Mouse (Mus musculus): ENCODE data around the gene Styk1. TPM values are rescaled to one million over a fixed set of nuclear protein-coding genes. Genes with fewer than 3 reads are reported as not detected.
"Not testable (repeated sequence)": the region's sequence is repeated elsewhere in the genome, so short reads cannot be mapped to it uniquely, and the experiment has no call there.

Gene Styk1
- polyA plus RNA-seq, 1 experiment from 2014 or later = 3.6 TPM

DNA sequence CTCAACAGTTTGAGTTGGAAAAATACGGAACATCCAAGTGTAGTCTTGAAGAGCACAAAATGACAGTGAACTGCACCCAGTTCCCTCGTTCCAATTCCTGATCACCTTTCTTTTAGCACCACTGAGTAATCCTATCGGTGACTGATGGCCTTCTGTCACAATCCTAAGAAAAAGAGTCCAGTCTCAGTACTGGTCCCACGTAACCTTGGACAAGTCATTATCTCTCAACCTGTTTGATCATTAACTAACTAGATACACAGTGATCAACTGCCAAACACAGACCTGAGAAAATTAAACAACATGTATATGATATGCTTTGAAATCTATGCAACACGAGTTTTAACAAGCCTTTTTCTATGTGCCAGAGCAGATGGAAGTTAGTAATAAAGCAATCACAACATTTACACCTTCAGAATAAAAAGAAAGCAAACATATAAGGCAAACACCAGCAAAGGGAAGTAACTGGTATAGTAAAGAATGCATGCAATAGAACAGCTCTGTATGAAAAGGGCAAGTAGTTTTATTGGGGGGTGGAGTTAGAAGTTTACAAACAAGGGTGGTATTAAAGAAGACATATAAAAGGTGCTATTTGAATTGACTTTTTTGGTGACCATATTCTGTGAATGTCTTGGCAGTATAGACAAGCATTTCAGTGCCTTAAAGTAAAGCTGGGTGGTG is 58.8 kb downstream of the Styk1 start:
- Histone ChIP-seq H3K4me2 (ENCODE audit: low read length) (no peak overlapping the region), H3K36me3 (ENCODE audit: insufficient read depth, low read length) (no peaks in the 10 kb centered on the region), H3K27ac (no peak overlapping the region), H3K9me3 (replicated peaks; ENCODE audit: low read length) (no peaks in the 10 kb centered on the region), H3K4me1 (replicated peaks; ENCODE audit: insufficient read depth, low read length) (peaks cover 11% of the 10 kb centered on the region; the same call in 1 of the 2 replicates), H3K9ac (ENCODE audit: low read depth, low read length) (no peak overlapping the region), H3K27me3 (ENCODE audit: insufficient read depth, low read length) (no peaks in the 10 kb centered on the region), H3K4me3 (replicated peaks; ENCODE audit: low read depth, low read length) (no peak overlapping the region)
- TF ChIP-seq CTCF (IDR thresholded peaks at IDR 0.05; ENCODE audit: low read depth) = no peak
- no peak for DNase-seq (ENCODE audit: low spot score)
- no peak for ATAC-seq (replicated peaks; ENCODE audit: low FRiP score, low read depth)
- 83% methylated on average over 5 of the region's 5 CpGs for WGBS

DNA sequence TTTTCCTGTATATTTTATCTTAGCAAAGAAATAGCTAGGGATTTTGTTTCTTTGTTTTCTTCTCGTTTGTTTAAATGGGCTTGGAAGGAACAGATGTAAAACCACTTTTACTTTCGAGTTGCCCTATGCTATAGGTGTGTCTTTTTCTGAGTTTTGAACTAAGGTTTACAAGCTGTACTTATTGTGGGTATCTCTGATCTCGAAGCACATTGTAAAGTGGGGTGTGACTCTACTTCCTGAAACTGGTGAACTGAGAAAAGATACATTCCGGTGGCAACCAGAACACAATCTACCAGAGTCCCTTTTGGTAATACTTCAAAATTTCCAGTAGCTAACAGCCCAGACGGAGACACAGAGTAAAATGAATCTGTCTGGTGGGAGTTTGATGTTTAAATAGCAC is 59.5 kb downstream of the Styk1 start:
- 84% methylated on average over 5 of the region's 5 CpGs for WGBS
- ATAC-seq (replicated peaks; ENCODE audit: low FRiP score, low read depth) = no peak
- H3K36me3 ChIP-seq (ENCODE audit: insufficient read depth, low read length) = no peaks in the 10 kb centered on the region
- no peak for DNase-seq (ENCODE audit: low spot score)
- H3K27me3 ChIP-seq (ENCODE audit: insufficient read depth, low read length) = no peaks in the 10 kb centered on the region
- peaks cover 11% of the 10 kb centered on the region; the same call in 1 of the 2 replicates for H3K4me1 ChIP-seq (replicated peaks; ENCODE audit: insufficient read depth, low read length)
- H3K4me3 ChIP-seq (replicated peaks; ENCODE audit: low read depth, low read length) = no peak overlapping the region
- H3K27ac ChIP-seq = no peak overlapping the region
- H3K9me3 ChIP-seq (replicated peaks; ENCODE audit: low read length) = no peaks in the 10 kb centered on the region
- no peak overlapping the region for H3K4me2 ChIP-seq (ENCODE audit: low read length)
- TF ChIP-seq CTCF (IDR thresholded peaks at IDR 0.05; ENCODE audit: low read depth) = no peak
- no peak overlapping the region for H3K9ac ChIP-seq (ENCODE audit: low read depth, low read length)

DNA sequence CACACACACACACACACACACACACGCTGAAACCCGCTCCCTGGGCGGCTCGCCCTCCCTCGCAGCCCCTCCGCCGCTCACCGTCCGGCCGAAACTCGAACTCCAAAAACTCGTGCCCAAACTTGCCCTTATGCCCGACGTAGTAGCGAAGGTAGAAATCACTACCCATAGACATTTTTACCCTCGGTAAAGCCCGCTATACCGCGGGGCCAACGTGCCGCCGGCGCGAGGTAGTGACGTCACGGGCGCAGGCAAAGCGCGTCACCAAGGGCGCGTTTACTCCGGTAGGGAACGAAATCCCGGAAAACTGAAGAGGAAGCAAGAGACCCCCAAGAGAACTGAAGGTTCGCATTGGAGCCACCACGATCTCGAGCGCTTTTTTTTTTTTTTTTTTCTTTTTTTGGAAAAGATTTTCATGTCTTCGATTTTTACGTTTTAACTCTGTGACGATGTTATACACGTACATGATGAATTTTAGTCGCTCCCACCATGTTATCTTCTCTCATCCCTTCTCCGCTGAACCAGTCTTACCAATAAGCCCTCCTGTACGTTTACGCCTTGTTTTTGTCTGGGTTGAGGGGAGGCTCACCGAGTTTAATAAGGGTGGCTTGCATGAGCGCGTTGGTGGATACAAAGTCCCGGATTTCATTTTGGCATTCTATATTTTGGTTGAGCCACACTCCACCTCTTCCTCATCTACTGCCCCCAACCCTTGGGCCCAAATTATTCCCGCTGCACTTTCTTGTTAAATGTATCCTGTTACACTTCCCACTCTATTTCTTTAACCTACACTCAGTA is 60.2 kb downstream of the Styk1 start, which contains the start of gene Magohb:
Gene Magohb, minus strand, starts transcription at position 254 of the 798 bp plus-strand sequence.
- DNase-seq (ENCODE audit: low spot score) (peak; percentile 81), ATAC-seq (replicated peaks; ENCODE audit: low FRiP score, low read depth) (peak; percentile 90)
- WGBS = 2% methylated on average over 51 of the region's 51 CpGs

DNA sequence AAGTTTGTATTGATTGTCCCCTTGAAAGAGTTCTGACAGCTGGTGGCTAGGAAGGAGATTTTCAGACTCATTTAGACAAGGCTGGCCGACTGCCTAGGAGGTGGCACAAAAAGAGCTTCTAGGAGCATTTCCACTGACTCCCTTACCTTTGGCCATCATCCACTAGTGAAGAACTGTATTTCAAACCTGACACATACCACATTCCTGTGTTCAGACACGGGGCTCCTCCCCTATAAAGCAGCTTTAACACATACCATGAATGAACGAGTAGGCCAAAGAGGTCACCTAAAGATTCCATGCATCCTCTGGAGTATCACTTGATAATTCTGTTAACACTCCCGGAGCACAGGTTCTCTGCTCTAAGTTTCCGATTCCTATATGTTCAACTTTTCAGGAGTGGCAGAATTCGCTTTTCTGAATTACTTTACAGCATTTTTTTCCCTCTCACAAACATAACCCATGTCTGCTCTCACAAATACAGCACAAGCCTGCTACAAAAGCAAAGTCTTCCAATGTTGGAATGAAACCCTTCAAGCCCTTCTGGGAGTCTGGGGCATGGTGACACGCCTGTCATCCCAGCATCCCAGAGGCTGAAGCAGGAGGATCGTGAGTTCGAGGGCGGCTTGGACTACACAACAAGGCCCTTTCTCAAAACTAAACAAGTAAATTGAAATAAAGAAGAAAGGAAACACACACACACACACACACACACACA is 61.0 kb downstream of the Styk1 start:
- ATAC-seq (replicated peaks; ENCODE audit: low FRiP score, low read depth) (peak; percentile 52), DNase-seq (ENCODE audit: low spot score) (peak; percentile 48)
- no peak for TF ChIP-seq CTCF (IDR thresholded peaks at IDR 0.05; ENCODE audit: low read depth)
- Histone ChIP-seq H3K27me3 (ENCODE audit: insufficient read depth, low read length) (no peaks in the 10 kb centered on the region), H3K4me3 (replicated peaks; ENCODE audit: low read depth, low read length) (peak overlapping the region; percentile 60), H3K9ac (ENCODE audit: low read depth, low read length) (peak overlapping the region; percentile 65), H3K4me1 (replicated peaks; ENCODE audit: insufficient read depth, low read length) (peaks cover 11% of the 10 kb centered on the region; the same call in 1 of the 2 replicates), H3K36me3 (ENCODE audit: insufficient read depth, low read length) (peaks cover 5% of the 10 kb centered on the region; the same call in 1 of the 2 replicates), H3K9me3 (replicated peaks; ENCODE audit: low read length) (no peaks in the 10 kb centered on the region), H3K27ac (peak overlapping the region; percentile 55), H3K4me2 (ENCODE audit: low read length) (peak overlapping the region; percentile 67)
- WGBS = 11% methylated on average over 10 of the region's 10 CpGs

More for the DNA sequence above, 60.2 kb downstream of the Styk1 start, which contains the start of gene Magohb:
- Histone ChIP-seq H3K27me3 (ENCODE audit: insufficient read depth, low read length) (no peaks in the 10 kb centered on the region), H3K36me3 (ENCODE audit: insufficient read depth, low read length) (no peaks in the 10 kb centered on the region), H3K4me3 (replicated peaks; ENCODE audit: low read depth, low read length) (peak within 1 kb of the TSS; percentile 60), H3K27ac (peak within 1 kb of the TSS; percentile 55), H3K4me2 (ENCODE audit: low read length) (peak within 1 kb of the TSS; percentile 67), H3K9me3 (replicated peaks; ENCODE audit: low read length) (no peaks in the 10 kb centered on the region), H3K4me1 (replicated peaks; ENCODE audit: insufficient read depth, low read length) (peaks cover 11% of the 10 kb centered on the region; the same call in 1 of the 2 replicates), H3K9ac (ENCODE audit: low read depth, low read length) (peak within 1 kb of the TSS; percentile 65)
- no peak for TF ChIP-seq CTCF (IDR thresholded peaks at IDR 0.05; ENCODE audit: low read depth)

- Histone ChIP-seq H3K36me3 (ENCODE audit: insufficient read depth, low read length) (peaks cover 6% of the 10 kb centered on the region; the same call in 1 of the 2 replicates), H3K27ac (no peak overlapping the region), H3K9me3 (replicated peaks; ENCODE audit: low read length) (no peaks in the 10 kb centered on the region), H3K27me3 (ENCODE audit: insufficient read depth, low read length) (no peaks in the 10 kb centered on the region), H3K4me3 (replicated peaks; ENCODE audit: low read depth, low read length) (no peak overlapping the region), H3K4me1 (replicated peaks; ENCODE audit: insufficient read depth, low read length) (peaks cover 11% of the 10 kb centered on the region; the same call in 1 of the 2 replicates), H3K4me2 (ENCODE audit: low read length) (no peak overlapping the region), H3K9ac (ENCODE audit: low read depth, low read length) (no peak overlapping the region)
- DNase-seq (ENCODE audit: low spot score) = peak; percentile 77
- ATAC-seq (replicated peaks; ENCODE audit: low FRiP score, low read depth) = no peak
- 7% methylated on average over 2 of the region's 2 CpGs for WGBS
- TF ChIP-seq CTCF (IDR thresholded peaks at IDR 0.05; ENCODE audit: low read depth) = peak; percentile 78
These were observed 63.0 kb downstream of the Styk1 start for GRCm38 (mm10) chr6:131290430-131290829.

- H3K4me3 ChIP-seq (replicated peaks; ENCODE audit: low read depth, low read length); H3K4me2 ChIP-seq (ENCODE audit: low read length); H3K9me3 ChIP-seq (replicated peaks; ENCODE audit: low read length); H3K9ac ChIP-seq (ENCODE audit: low read depth, low read length); DNase-seq (ENCODE audit: low spot score); H3K36me3 ChIP-seq (ENCODE audit: insufficient read depth, low read length); H3K27me3 ChIP-seq (ENCODE audit: insufficient read depth, low read length); H3K4me1 ChIP-seq (replicated peaks; ENCODE audit: insufficient read depth, low read length); ATAC-seq (replicated peaks; ENCODE audit: low FRiP score, low read depth); H3K27ac ChIP-seq: not testable (repeated sequence)
- 95% methylated on average over 2 of the region's 2 CpGs for WGBS
These were observed 75.2 kb downstream of the Styk1 start for GRCm38 (mm10) chr6:131278160-131278559.
